Mouse (Mus musculus) lung, adult 2 months (tissue): Measurements from ENCODE around the gene Fev.

Experiments used
- CTCF ChIP-seq: fragments of 200-500 bp; IDR thresholded peaks from 2 replicates; pipeline ENCODE4 v1.5.1; 2011; ENCODE audit warnings: mild to moderate bottlenecking, low read length, control low read depth; ENCODE audit not compliant: insufficient read depth
- POLR2A ChIP-seq: fragments of 200-500 bp; IDR thresholded peaks from 2 replicates; pipeline ENCODE4 v1.6.1; 2011; ENCODE audit warnings: low read depth, mild to moderate bottlenecking, control low read depth, low read length, borderline replicate concordance; ENCODE audit errors: extremely low read depth

- no peak for TF ChIP-seq CTCF
- TF ChIP-seq POLR2A = no peak
Measured at GRCm38 (mm10) chr1:74857677-74858076, 27.5 kb downstream of the Fev start.
